Mouse (Mus musculus) thymus, postnatal 25 days (tissue): ENCODE results near the gene Tcn2.

Source experiments
- DNase-seq: peaks from one replicate; pipeline ENCODE4 v3.0.0; 2022

Gene Tcn2

GRCm38 (mm10) chr11:3893970-3894369, 38.0 kb downstream of the Tcn2 start:
- DNase-seq = no peak

GRCm38 (mm10) chr11:3887331-3887730, 44.6 kb downstream of the Tcn2 start:
- DNase-seq = no peak

- no peak for DNase-seq
Measured at GRCm38 (mm10) chr11:3883711-3884110, 48.2 kb downstream of the Tcn2 start.

- DNase-seq = peak; percentile 71
Measured at GRCm38 (mm10) chr11:3879836-3880235, 52.1 kb downstream of the Tcn2 start.

DNA sequence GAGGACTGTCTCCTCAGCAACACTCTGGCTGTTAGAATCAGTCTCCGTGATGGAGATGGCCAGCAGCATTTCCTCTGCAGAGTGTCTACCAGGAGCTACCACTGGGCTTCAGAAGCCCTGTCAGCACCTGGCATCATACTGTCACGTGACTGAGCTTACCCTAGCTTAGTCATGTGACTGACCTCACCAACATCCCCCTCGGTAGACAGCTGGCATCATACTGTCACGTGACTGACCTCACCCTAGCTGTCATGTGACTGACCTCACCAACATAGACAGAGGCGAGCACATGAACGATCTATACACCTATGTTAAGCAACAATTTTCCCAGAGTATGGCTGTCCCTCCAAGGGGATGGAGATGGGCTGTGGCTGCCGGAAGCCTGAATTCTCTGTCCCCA, 53.3 kb downstream of the Tcn2 start:
- peak; percentile 7 for DNase-seq

GRCm38 (mm10) chr11:3876419-3876818, 55.5 kb downstream of the Tcn2 start:
- DNase-seq = no peak
